Mouse (Mus musculus): Measurements from ENCODE around the gene Trappc10.
"Not testable (repeated sequence)": the region's sequence is repeated elsewhere in the genome, so short reads cannot be mapped to it uniquely, and the experiment has no call there.

Trappc10 gene

GRCm38 (mm10) chr10:78214371-78214770 lies 30.1 kb downstream of the Trappc10 start:
- CTCF ChIA-PET, result interaction anchor here (1.1 kb wide), 1 partner anchor 1446 kb away, joined by 9 read pairs; no protein-coding TSS in a partner anchor

- CTCF ChIA-PET, result interaction anchor here (0.6 to 0.8 kb wide), 2 partner anchors 193 to 582 kb away, joined by 3 to 4 read pairs; no protein-coding TSS in a partner anchor
Observed at GRCm38 (mm10) chr10:78211311-78211710, 33.1 kb downstream of the Trappc10 start.

- CTCF ChIA-PET, result interaction anchor here (0.6 kb wide), 1 partner anchor 195 kb away, joined by 8 read pairs; no protein-coding TSS in a partner anchor
Observed at GRCm38 (mm10) chr10:78201182-78201581, 43.3 kb downstream of the Trappc10 start.

GRCm38 (mm10) chr10:78192933-78193332 lies 51.5 kb downstream of the Trappc10 start:
- CTCF ChIA-PET, result no interaction called here

GRCm38 (mm10) chr10:78186076-78186475 lies 58.4 kb downstream of the Trappc10 start:
- CTCF ChIA-PET, result not testable (repeated sequence)

GRCm38 (mm10) chr10:78185381-78185725 lies 59.1 kb downstream of the Trappc10 start:
- CTCF ChIA-PET, result no interaction called here

GRCm38 (mm10) chr10:78184531-78185380 lies 59.7 kb downstream of the Trappc10 start, which contains the start of gene Pwp2:
Pwp2 (minus strand) TSS chr10:78185149.
- CTCF ChIA-PET, result no interaction called here

GRCm38 (mm10) chr10:78183577-78183976 lies 60.9 kb downstream of the Trappc10 start:
- CTCF ChIA-PET, result no interaction called here

- CTCF ChIA-PET, result no interaction called here
Observed at GRCm38 (mm10) chr10:78182321-78182720, 62.1 kb downstream of the Trappc10 start.

- CTCF ChIA-PET, result interaction anchor here (0.6 kb wide), 2 partner anchors 192 to 211 kb away, joined by 3 to 4 read pairs; no protein-coding TSS in a partner anchor
Observed at GRCm38 (mm10) chr10:78174474-78174873, 70.0 kb downstream of the Trappc10 start.

- CTCF ChIA-PET, result interaction anchor here (1.0 kb wide), 1 partner anchor 110 kb away, joined by 4 read pairs; no protein-coding TSS in a partner anchor
Observed at GRCm38 (mm10) chr10:78171581-78171980, 72.9 kb downstream of the Trappc10 start.

- CTCF ChIA-PET, result interaction anchor here (1.0 kb wide), 1 partner anchor 111 kb away, joined by 4 read pairs; no protein-coding TSS in a partner anchor
Observed at GRCm38 (mm10) chr10:78171057-78171456, 73.4 kb downstream of the Trappc10 start.

- CTCF ChIA-PET, result no interaction called here
Observed at GRCm38 (mm10) chr10:78170445-78170844, 74.0 kb downstream of the Trappc10 start.

GRCm38 (mm10) chr10:78169281-78170042 lies 75.0 kb downstream of the Trappc10 start, which contains the start of gene D10Jhu81e:
D10Jhu81e (minus strand) TSS chr10:78169782.
- CTCF ChIA-PET, result no interaction called here

GRCm38 (mm10) chr10:78168792-78169191 lies 75.6 kb downstream of the Trappc10 start:
- CTCF ChIA-PET, result no interaction called here

GRCm38 (mm10) chr10:78167775-78168174 lies 76.7 kb downstream of the Trappc10 start:
- CTCF ChIA-PET, result no interaction called here

GRCm38 (mm10) chr10:78167333-78167732 lies 77.1 kb downstream of the Trappc10 start:
- CTCF ChIA-PET, result no interaction called here

GRCm38 (mm10) chr10:78165256-78166005 lies 79.0 kb downstream of the Trappc10 start:
- CTCF ChIA-PET, result interaction anchor here (0.5 to 0.8 kb wide), 3 partner anchors 94 to 626 kb away, joined by 3 to 10 read pairs (median 3); no protein-coding TSS in a partner anchor

- CTCF ChIA-PET, result interaction anchor here (0.7 to 3.1 kb wide), 3 partner anchors 93 to 626 kb away, joined by 3 to 22 read pairs (median 3); no protein-coding TSS in a partner anchor
Observed at GRCm38 (mm10) chr10:78164786-78165185, 79.7 kb downstream of the Trappc10 start.

GRCm38 (mm10) chr10:78163923-78164322 lies 80.5 kb downstream of the Trappc10 start:
- CTCF ChIA-PET, result interaction anchor here (3.1 kb wide), 1 partner anchor 136 kb away, joined by 22 read pairs; no protein-coding TSS in a partner anchor

- CTCF ChIA-PET, result interaction anchor here (0.7 to 3.1 kb wide), 3 partner anchors 55 to 135 kb away, joined by 3 to 22 read pairs (median 3); no protein-coding TSS in a partner anchor
Observed at GRCm38 (mm10) chr10:78163241-78163640, 81.2 kb downstream of the Trappc10 start.

Data from spleen, embryonic (tissue).